Mouse (Mus musculus) hindbrain, embryonic 15.5 days (tissue): Measurements from ENCODE around the gene Tut7. TPM values are rescaled to one million over a fixed set of nuclear protein-coding genes. Genes with fewer than 3 reads are reported as not detected.

ENCODE experiments used
- ATAC-seq: fragments of 200-750 bp; cut with Nextera tagmentation; 2 replicates; pipeline ENCODE4 v1.8.0; 2017; ENCODE audit warnings: low read depth, moderate number of reproducible peaks, moderate TSS enrichment; ENCODE audit not compliant: low FRiP score
- H3K27ac ChIP-seq: fragments of 300-500 bp; sonication (generic); replicated peaks from 2 replicates; pipeline ENCODE4 v1.5.1; 2015; ENCODE audit warnings: mild to moderate bottlenecking, inconsistent platforms
- H3K27me3 ChIP-seq: fragments of 300-500 bp; sonication (generic); 2 replicates; pipeline ENCODE4 v1.6.1; 2015; ENCODE audit warnings: control low read depth, inconsistent platforms
- H3K36me3 ChIP-seq: fragments of 300-500 bp; sonication (generic); 2 replicates; pipeline ENCODE4 v1.6.1; 2015; ENCODE audit warnings: control low read depth, inconsistent platforms
- H3K4me1 ChIP-seq: fragments of 300-500 bp; sonication (generic); replicated peaks from 2 replicates; pipeline ENCODE4 v1.6.1; 2015; ENCODE audit warnings: control low read depth, inconsistent platforms
- H3K4me2 ChIP-seq: fragments of 300-500 bp; sonication (generic); 2 replicates; pipeline ENCODE4 v1.6.1; 2015; ENCODE audit warnings: moderate library complexity, mild to moderate bottlenecking, inconsistent platforms
- H3K4me3 ChIP-seq: fragments of 300-500 bp; sonication (generic); 2 replicates; pipeline ENCODE4 v1.5.1; 2015; ENCODE audit warnings: mild to moderate bottlenecking, inconsistent platforms
- H3K9ac ChIP-seq: fragments of 300-500 bp; sonication (generic); 2 replicates; pipeline ENCODE4 v1.6.1; 2015; ENCODE audit warnings: inconsistent platforms
- H3K9me3 ChIP-seq: fragments of 300-500 bp; sonication (generic); 2 replicates; pipeline ENCODE4 v1.6.1; 2016; ENCODE audit warnings: control low read depth, inconsistent platforms
- WGBS: fragments of 180-500 bp; shearing (Covaris S2); methylation state at CpG from one replicate; pipeline ENCODE4 v1.1.7; 2015; 5-methylcytosine and 5-hydroxymethylcytosine counted together
- polyA plus RNA-seq: library from polyadenylated mRNA; unstranded; fragments of >200 nt; fragmentation: Nextera tagmentation; extraction: Ambion mirVana; gene quantifications from 2 replicates; pipeline ENCODE4 v1.2.1, GENCODE M21; 2015

Gene Tut7
- polyA plus RNA-seq, 1 experiment from 2014 or later: 41.5 TPM

- H3K9me3 ChIP-seq: no peaks in the 10 kb centered on the region
- no peak overlapping the region for H3K4me2 ChIP-seq
- H3K27ac ChIP-seq: no peak overlapping the region
- H3K9ac ChIP-seq: no peak overlapping the region
- H3K27me3 ChIP-seq: no peaks in the 10 kb centered on the region
- H3K4me3 ChIP-seq: no peak overlapping the region
- H3K36me3 ChIP-seq: peaks cover 76% of the 10 kb centered on the region
- 87% methylated on average over 4 of the region's 4 CpGs for WGBS
- no peaks in the 10 kb centered on the region for H3K4me1 ChIP-seq
- ATAC-seq: no peak
These were observed 43.7 kb downstream of the Tut7 start for GRCm38 (mm10) chr13:59779213-59779612.

DNA sequence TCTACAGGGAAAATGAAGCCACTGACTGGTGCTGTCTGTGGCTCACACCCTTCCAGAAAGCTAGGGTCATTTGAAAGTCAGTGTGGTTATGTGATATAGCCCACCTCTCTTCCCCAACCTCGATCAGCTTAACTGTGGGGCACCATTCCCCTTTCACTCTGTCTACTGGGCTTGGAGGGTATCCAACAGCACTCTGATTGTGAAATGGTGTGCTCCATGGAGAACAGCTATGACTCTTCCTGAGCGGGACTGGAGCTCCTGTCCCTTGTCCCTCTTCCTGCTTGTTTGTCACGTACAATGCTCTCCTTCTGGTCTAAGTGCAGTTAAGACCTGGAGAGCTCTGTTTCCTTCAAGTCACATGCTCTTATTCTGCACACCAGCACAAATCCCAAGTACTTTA is 47.8 kb downstream of the Tut7 start:
- 90% methylated on average over 3 of the region's 3 CpGs for WGBS
- H3K36me3 ChIP-seq: peaks cover 50% of the 10 kb centered on the region

GRCm38 (mm10) chr13:59771257-59771656 is 51.7 kb downstream of the Tut7 start:
- ATAC-seq: no peak
- Histone ChIP-seq H3K4me1 (peaks cover 40% of the 10 kb centered on the region), H3K27ac (peak overlapping the region; percentile 98), H3K4me3 (no peak overlapping the region), H3K36me3 (peaks cover 16% of the 10 kb centered on the region), H3K9ac (peak overlapping the region; percentile 76; the same call in 1 of the 2 replicates), H3K9me3 (no peaks in the 10 kb centered on the region), H3K4me2 (peak overlapping the region; percentile 66; the same call in 1 of the 2 replicates), H3K27me3 (no peaks in the 10 kb centered on the region)
- 59% methylated on average over 9 of the region's 9 CpGs for WGBS

More for the DNA sequence above, 47.8 kb downstream of the Tut7 start:
- no peak overlapping the region for H3K4me3 ChIP-seq
- peaks cover 13% of the 10 kb centered on the region for H3K4me1 ChIP-seq
- ATAC-seq: no peak
- H3K9me3 ChIP-seq: no peaks in the 10 kb centered on the region
- no peak overlapping the region for H3K9ac ChIP-seq
- H3K27me3 ChIP-seq: no peaks in the 10 kb centered on the region
- H3K27ac ChIP-seq: no peak overlapping the region
- no peak overlapping the region for H3K4me2 ChIP-seq

GRCm38 (mm10) chr13:59770847-59771246 is 52.1 kb downstream of the Tut7 start:
- Histone ChIP-seq H3K27me3 (no peaks in the 10 kb centered on the region), H3K9me3 (no peaks in the 10 kb centered on the region), H3K27ac (peak overlapping the region; percentile 98), H3K4me1 (peaks cover 44% of the 10 kb centered on the region), H3K4me2 (peak overlapping the region; percentile 66), H3K4me3 (peak overlapping the region; percentile 89), H3K9ac (peak overlapping the region; percentile 76), H3K36me3 (peaks cover 16% of the 10 kb centered on the region)
- 75% methylated on average over 9 of the region's 9 CpGs for WGBS
- no peak for ATAC-seq

DNA sequence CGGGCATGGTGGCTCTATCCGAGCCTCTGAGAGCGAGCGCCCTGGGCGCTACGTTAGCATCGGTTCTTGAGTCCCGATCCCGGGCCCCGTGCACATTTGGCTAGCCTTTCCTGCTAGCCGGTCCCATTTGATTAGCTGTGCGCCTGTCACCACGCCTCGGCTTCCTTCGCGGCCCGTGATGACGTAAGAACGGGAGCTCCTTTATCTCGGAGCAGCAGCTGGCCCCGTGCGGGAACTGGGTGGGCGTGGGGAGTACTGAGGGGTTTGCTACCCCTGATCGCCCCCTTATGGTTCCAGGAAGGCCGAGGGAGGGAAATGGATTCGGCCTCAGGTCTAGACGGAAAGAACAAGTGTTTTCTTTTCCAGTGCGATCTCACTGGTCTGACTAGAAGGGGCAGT is 52.8 kb downstream of the Tut7 start:
- H3K36me3 ChIP-seq: peaks cover 16% of the 10 kb centered on the region
- peaks cover 47% of the 10 kb centered on the region for H3K4me1 ChIP-seq
- H3K4me3 ChIP-seq: peak overlapping the region; percentile 89
- peak overlapping the region; percentile 98 for H3K27ac ChIP-seq
- ATAC-seq: peak; percentile 85
- 0% methylated on average over 28 of the region's 28 CpGs for WGBS
- no peaks in the 10 kb centered on the region for H3K9me3 ChIP-seq
- H3K4me2 ChIP-seq: peak overlapping the region; percentile 66
- H3K27me3 ChIP-seq: no peaks in the 10 kb centered on the region
- H3K9ac ChIP-seq: peak overlapping the region; percentile 76

- Histone ChIP-seq H3K27ac (peak within 1 kb of the TSS; percentile 98), H3K4me3 (peak within 1 kb of the TSS; percentile 89), H3K4me2 (peak within 1 kb of the TSS; percentile 71), H3K9ac (peak within 1 kb of the TSS; percentile 76), H3K36me3 (peaks cover 10% of the 10 kb centered on the region), H3K4me1 (peaks cover 47% of the 10 kb centered on the region), H3K9me3 (no peaks in the 10 kb centered on the region), H3K27me3 (no peaks in the 10 kb centered on the region)
- peak; percentile 97 for ATAC-seq
- WGBS: under 1% methylated on average over 91 of the region's 91 CpGs
These were observed 53.4 kb downstream of the Tut7 start, which contains the start of gene Isca1 for GRCm38 (mm10) chr13:59769296-59770163. TSS of gene Isca1 (minus strand) at chr13:59769810.

GRCm38 (mm10) chr13:59768531-59768930 is 54.4 kb downstream of the Tut7 start:
- Histone ChIP-seq H3K9ac (peak overlapping the region; percentile 76), H3K27ac (no peak overlapping the region), H3K4me2 (peak overlapping the region; percentile 71), H3K27me3 (no peaks in the 10 kb centered on the region), H3K4me3 (peak overlapping the region; percentile 89), H3K9me3 (no peaks in the 10 kb centered on the region), H3K36me3 (peaks cover 10% of the 10 kb centered on the region), H3K4me1 (peaks cover 47% of the 10 kb centered on the region)
- no peak for ATAC-seq
- WGBS: 33% methylated on average over 13 of the region's 13 CpGs

DNA sequence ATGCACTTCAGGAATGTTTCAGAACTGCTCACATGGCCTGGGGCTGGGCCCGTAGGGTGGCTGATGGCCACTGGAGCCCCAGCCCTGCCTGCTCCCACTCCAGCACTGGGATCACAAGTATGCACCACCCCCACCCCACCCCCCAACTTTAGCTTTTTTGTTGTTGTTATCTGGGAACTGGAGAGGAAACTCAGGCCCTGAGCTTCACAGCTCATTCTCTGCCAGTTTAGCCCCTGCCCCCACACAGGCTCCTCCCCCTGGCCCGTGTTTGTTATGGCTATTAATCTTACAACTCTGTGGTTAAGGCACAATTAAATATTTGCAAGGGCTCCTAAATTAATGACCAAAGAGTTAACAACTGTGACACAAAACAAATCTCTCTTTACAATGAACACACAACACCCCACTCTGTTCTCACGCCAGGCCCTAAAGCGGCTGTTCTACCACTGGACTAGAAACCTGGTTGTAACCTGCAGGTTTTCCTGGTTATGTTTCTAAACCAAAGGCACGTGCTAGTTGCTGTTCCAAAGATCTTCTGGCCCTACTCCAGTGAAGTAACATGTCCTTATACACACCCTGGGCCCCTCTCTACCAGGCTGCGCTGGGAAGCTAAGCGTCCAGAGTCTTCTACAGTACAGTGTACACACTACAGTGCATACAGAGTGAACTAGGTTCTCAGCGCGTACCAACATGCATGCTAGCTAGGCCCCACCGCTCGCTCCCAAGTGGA is 56.0 kb downstream of the Tut7 start:
- H3K9ac ChIP-seq: no peak overlapping the region
- peak overlapping the region; percentile 3 for H3K4me2 ChIP-seq
- no peaks in the 10 kb centered on the region for H3K9me3 ChIP-seq
- ATAC-seq: no peak
- H3K4me1 ChIP-seq: peaks cover 47% of the 10 kb centered on the region
- 71% methylated on average over 11 of the region's 11 CpGs for WGBS
- no peaks in the 10 kb centered on the region for H3K27me3 ChIP-seq
- no peak overlapping the region for H3K4me3 ChIP-seq
- peaks cover 4% of the 10 kb centered on the region for H3K36me3 ChIP-seq
- H3K27ac ChIP-seq: no peak overlapping the region

DNA sequence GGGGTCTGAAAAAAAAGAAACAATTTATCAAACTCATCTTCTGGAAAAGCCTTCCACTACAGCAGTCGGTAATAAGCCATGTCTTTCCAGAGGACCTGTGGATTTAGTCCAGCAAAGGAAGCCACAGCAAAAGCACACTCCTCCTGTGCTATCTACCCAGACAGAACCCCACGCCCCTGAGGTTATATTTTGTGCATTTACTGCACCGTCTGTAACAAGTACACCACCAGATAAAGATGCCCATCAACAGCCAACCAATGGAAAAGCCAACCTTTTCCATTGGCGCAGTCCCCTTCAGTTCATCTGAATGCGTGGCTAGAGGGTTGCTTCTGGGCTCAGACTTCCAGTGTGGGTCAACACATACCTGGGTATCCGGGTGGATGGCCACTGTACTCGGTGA is 60.2 kb downstream of the Tut7 start:
- H3K27ac ChIP-seq: no peak overlapping the region
- WGBS: 98% methylated on average over 7 of the region's 7 CpGs

GRCm38 (mm10) chr13:59756906-59757305 is 66.0 kb downstream of the Tut7 start:
- Histone ChIP-seq H3K4me2 (no peak overlapping the region), H3K4me3 (no peak overlapping the region), H3K9ac (no peak overlapping the region), H3K36me3 (peaks cover 56% of the 10 kb centered on the region), H3K4me1 (no peaks in the 10 kb centered on the region), H3K27me3 (no peaks in the 10 kb centered on the region), H3K9me3 (no peaks in the 10 kb centered on the region), H3K27ac (no peak overlapping the region)
- WGBS: 91% methylated on average over 7 of the region's 7 CpGs
- no peak for ATAC-seq

More for the DNA sequence above, 60.2 kb downstream of the Tut7 start:
- Histone ChIP-seq H3K9me3 (no peaks in the 10 kb centered on the region), H3K4me1 (peaks cover 22% of the 10 kb centered on the region), H3K36me3 (peaks cover 36% of the 10 kb centered on the region), H3K4me2 (no peak overlapping the region), H3K4me3 (no peak overlapping the region), H3K27me3 (no peaks in the 10 kb centered on the region), H3K9ac (no peak overlapping the region)
- no peak for ATAC-seq

DNA sequence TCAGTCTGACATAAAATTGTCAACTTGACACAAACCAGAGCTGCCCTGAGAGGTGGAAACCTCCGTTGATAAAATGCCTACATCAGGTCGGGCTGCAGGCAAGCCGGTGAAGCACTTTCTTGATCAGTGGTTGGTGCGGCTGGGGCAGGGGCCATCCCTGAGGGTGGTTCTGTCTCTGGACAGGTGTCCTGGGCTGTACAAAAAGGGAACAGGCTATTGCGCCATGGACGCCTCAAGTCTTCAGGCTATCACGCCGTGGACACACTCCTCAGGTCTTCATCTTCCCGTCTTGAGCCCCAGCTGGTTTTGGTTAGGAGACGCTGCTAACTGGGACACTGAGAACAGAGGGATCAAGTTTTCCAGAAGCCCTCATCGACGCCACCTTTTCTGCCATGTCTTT is 72.6 kb downstream of the Tut7 start:
- no peak overlapping the region for H3K27ac ChIP-seq
- WGBS: 88% methylated on average over 12 of the region's 12 CpGs
- no peak for ATAC-seq
- H3K4me1 ChIP-seq: no peaks in the 10 kb centered on the region
- no peak overlapping the region for H3K4me2 ChIP-seq
- H3K4me3 ChIP-seq: no peak overlapping the region
- H3K9me3 ChIP-seq: no peaks in the 10 kb centered on the region
- peaks cover 13% of the 10 kb centered on the region for H3K36me3 ChIP-seq
- H3K9ac ChIP-seq: no peak overlapping the region
- no peaks in the 10 kb centered on the region for H3K27me3 ChIP-seq

DNA sequence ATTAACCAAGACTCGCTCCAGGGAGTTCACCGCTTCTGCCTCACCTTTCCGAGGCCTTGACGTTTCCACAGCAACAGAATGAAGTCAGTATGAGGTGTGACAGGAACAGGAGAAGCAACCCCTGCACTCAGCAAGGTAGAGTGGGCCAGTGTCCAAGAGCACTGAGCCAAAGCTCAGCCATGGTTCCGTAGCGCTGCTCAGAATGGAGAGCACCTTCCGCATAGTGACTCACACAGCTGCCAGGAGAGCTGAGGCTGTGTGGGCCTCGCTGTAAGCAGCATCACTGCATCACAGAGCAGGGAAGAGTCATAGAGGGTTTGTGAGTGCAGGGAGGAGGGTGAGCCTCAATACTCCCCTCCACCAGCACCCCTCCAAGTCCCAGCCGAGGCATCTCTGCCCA is 76.2 kb downstream of the Tut7 start, which contains the start of gene 1700014D04Rik:
1700014D04Rik (minus strand) TSS at position 42 of the 400 bp plus-strand sequence.
- Histone ChIP-seq H3K27ac (no peak within 1 kb of the TSS), H3K4me3 (no peak within 1 kb of the TSS), H3K4me1 (no peaks in the 10 kb centered on the region), H3K9ac (no peak within 1 kb of the TSS), H3K27me3 (no peaks in the 10 kb centered on the region), H3K4me2 (no peak within 1 kb of the TSS), H3K9me3 (no peaks in the 10 kb centered on the region), H3K36me3 (no peaks in the 10 kb centered on the region)
- no peak for ATAC-seq
- WGBS: 84% methylated on average over 9 of the region's 9 CpGs
